Mouse (Mus musculus) liver, embryonic 14.5 days (tissue): ENCODE results near the gene Tacr2. TPM values are rescaled to one million over a fixed set of nuclear protein-coding genes. Genes with fewer than 3 reads are reported as not detected.

Experiments
- ATAC-seq: fragments of 200-750 bp; cut with Nextera tagmentation; 2 replicates; pipeline ENCODE4 v1.8.0; 2017; ENCODE audit warnings: moderate number of reproducible peaks, mild to moderate bottlenecking, moderate library complexity; ENCODE audit not compliant: insufficient read depth
- DNase-seq, 3 experiments: peaks; one replicate each; pipeline ENCODE4 v3.0.0-alpha.2; 2012 to 2013; ENCODE audit warnings: low read depth in 3 of 3, low spot score in 3 of 3
- H3K27ac ChIP-seq: fragments of 300-500 bp; sonication (generic); 2 replicates; pipeline ENCODE4 v1.5.1; 2014; ENCODE audit warnings: moderate library complexity, mild to moderate bottlenecking, control low read depth, inconsistent platforms
- H3K27me3 ChIP-seq: fragments of 300-500 bp; sonication (generic); 2 replicates; pipeline ENCODE4 v1.6.1; 2014; ENCODE audit warnings: mild to moderate bottlenecking, low read length, moderate library complexity; ENCODE audit not compliant: control insufficient read depth, insufficient read depth
- H3K36me3 ChIP-seq: fragments of 300-500 bp; sonication (generic); replicated peaks from 2 replicates; pipeline ENCODE4 v1.6.1; 2014; ENCODE audit warnings: low read depth; ENCODE audit not compliant: control insufficient read depth, insufficient read depth
- H3K4me1 ChIP-seq, 2 experiments: fragments of 200-500 bp in 1 of 2; fragments of 300-500 bp in 1 of 2; sonication (generic) in 1 of 2; replicated peaks; 2 replicates each; pipeline ENCODE4 v1.6.1; 2012 to 2014; ENCODE audit warnings: antibody characterized with exemption in 1 of 2, inconsistent platforms in 1 of 2, low read length in 1 of 2; ENCODE audit not compliant: control insufficient read depth in 2 of 2, insufficient read depth in 2 of 2
- H3K4me2 ChIP-seq: fragments of 300-500 bp; sonication (generic); 2 replicates; pipeline ENCODE4 v1.6.1; 2014; ENCODE audit warnings: low read depth, mild to moderate bottlenecking, control low read depth, moderate library complexity
- H3K4me3 ChIP-seq, 2 experiments: fragments of 200-500 bp in 1 of 2; fragments of 300-500 bp in 1 of 2; sonication (generic) in 1 of 2; 2 replicates each; pipeline ENCODE4 v1.5.1; 2012 to 2014; ENCODE audit warnings: low read depth in 2 of 2, low read length in 2 of 2, mild to moderate bottlenecking in 2 of 2, control low read depth in 1 of 2, inconsistent platforms in 1 of 2, moderate library complexity in 1 of 2; ENCODE audit not compliant: insufficient read depth in 1 of 2
- H3K9ac ChIP-seq: fragments of 300-500 bp; sonication (generic); replicated peaks from 2 replicates; pipeline ENCODE4 v1.6.1; 2014; ENCODE audit warnings: mild to moderate bottlenecking, control low read depth, moderate library complexity
- H3K9me3 ChIP-seq: fragments of 300-500 bp; sonication (generic); 2 replicates; pipeline ENCODE4 v1.6.1; 2016; ENCODE audit warnings: low read length, mixed read lengths; ENCODE audit not compliant: control insufficient read depth
- CTCF ChIP-seq: IDR thresholded peaks from 2 replicates; pipeline ENCODE4 v1.5.1; 2016; ENCODE audit warnings: antibody characterized with exemption, low read depth, control low read depth
- EP300 ChIP-seq: IDR thresholded peaks from 2 replicates; pipeline ENCODE4 v1.6.1; 2016; ENCODE audit warnings: antibody characterized with exemption, low read depth
- WGBS: fragments of 180-500 bp; shearing (Covaris S2); extraction: QIAGEN DNeasy Blood & Tissue Kit; methylation state at CpG from one replicate; pipeline ENCODE4 v1.1.7; 2014; ENCODE audit not compliant: insufficient replicate concordance; 5-methylcytosine and 5-hydroxymethylcytosine counted together
- polyA plus RNA-seq, 2 experiments: library from polyadenylated mRNA; depleted of rRNA in 1 of 2; stranded (reverse) in 1 of 2; unstranded in 1 of 2; fragments of >200 nt; fragmentation: Nextera tagmentation in 1 of 2; extraction: Ambion mirVana in 1 of 2; gene quantifications; 2 replicates each; pipeline versions ENCODE4 v1.2.1 to v1.2.3; 2012 to 2014

The Tacr2 gene
- polyA plus RNA-seq, 2 experiments: not detected

- 16% methylated on average over 8 of the region's 8 CpGs for WGBS
- H3K27me3 ChIP-seq: no peaks in the 10 kb centered on the region
- H3K27ac ChIP-seq: peak overlapping the region; percentile 83
- H3K4me1 ChIP-seq: peaks cover 37 to 56% of the 10 kb centered on the region in 2 experiments
- peak; percentile 63 for ATAC-seq
- peak overlapping the region; percentile 40 to 49 for H3K4me3 ChIP-seq
- H3K36me3 ChIP-seq: no peaks in the 10 kb centered on the region
- H3K9me3 ChIP-seq: no peaks in the 10 kb centered on the region
- peak in 1 of 3 experiments; percentile 24 for DNase-seq
- TF ChIP-seq CTCF (no peak), EP300 (no peak)
- peak overlapping the region; percentile 59 for H3K9ac ChIP-seq
- H3K4me2 ChIP-seq: peak overlapping the region; percentile 68
Measured at GRCm38 (mm10) chr10:62215633-62216032, 36.6 kb upstream of the Tacr2 start.

GRCm38 (mm10) chr10:62216595-62216994 is 35.6 kb upstream of the Tacr2 start:
- Histone ChIP-seq H3K9ac (peak overlapping the region; percentile 59), H3K27me3 (no peaks in the 10 kb centered on the region), H3K36me3 (no peaks in the 10 kb centered on the region), H3K4me3 (peak overlapping the region in 1 of 2 experiments; percentile 40; a peak in 1 of 4 replicates), H3K27ac (peak overlapping the region; percentile 83), H3K4me2 (peak overlapping the region; percentile 68), H3K4me1 (peaks cover 42 to 65% of the 10 kb centered on the region in 2 experiments), H3K9me3 (no peaks in the 10 kb centered on the region)
- TF ChIP-seq CTCF: 0 out of 2 replicates have a peak, but pooled peaks have one; percentile 13
- peak; percentile 86 for TF ChIP-seq EP300
- DNase-seq: peak; percentile 62 to 71 (median 68)
- WGBS: 13% methylated on average over 5 of the region's 5 CpGs
- ATAC-seq: peak; percentile 74

GRCm38 (mm10) chr10:62217196-62217595 is 35.0 kb upstream of the Tacr2 start:
- no peak for ATAC-seq
- 27% methylated on average over 8 of the region's 8 CpGs for WGBS
- Histone ChIP-seq H3K4me2 (peak overlapping the region; percentile 68), H3K4me1 (peaks cover 47 to 70% of the 10 kb centered on the region in 2 experiments), H3K9ac (peak overlapping the region; percentile 43), H3K36me3 (no peaks in the 10 kb centered on the region), H3K27ac (peak overlapping the region; percentile 83), H3K4me3 (no peak overlapping the region), H3K9me3 (no peaks in the 10 kb centered on the region), H3K27me3 (no peaks in the 10 kb centered on the region)
- no peak for DNase-seq
- no peak for TF ChIP-seq CTCF
- no peak for TF ChIP-seq EP300

GRCm38 (mm10) chr10:62218044-62218788 is 34.0 kb upstream of the Tacr2 start:
- Histone ChIP-seq H3K27ac (no peak overlapping the region), H3K9ac (no peak overlapping the region), H3K4me1 (peaks cover 47 to 64% of the 10 kb centered on the region in 2 experiments), H3K4me3 (no peak overlapping the region), H3K9me3 (no peaks in the 10 kb centered on the region), H3K36me3 (no peaks in the 10 kb centered on the region), H3K4me2 (no peak overlapping the region; the same call in 1 of the 2 replicates), H3K27me3 (no peaks in the 10 kb centered on the region)
- DNase-seq (peak in 1 of 3 experiments; percentile 19), ATAC-seq (no peak)
- TF ChIP-seq EP300 (no peak), CTCF (no peak)
- WGBS: 56% methylated on average over 19 of the region's 19 CpGs

DNA sequence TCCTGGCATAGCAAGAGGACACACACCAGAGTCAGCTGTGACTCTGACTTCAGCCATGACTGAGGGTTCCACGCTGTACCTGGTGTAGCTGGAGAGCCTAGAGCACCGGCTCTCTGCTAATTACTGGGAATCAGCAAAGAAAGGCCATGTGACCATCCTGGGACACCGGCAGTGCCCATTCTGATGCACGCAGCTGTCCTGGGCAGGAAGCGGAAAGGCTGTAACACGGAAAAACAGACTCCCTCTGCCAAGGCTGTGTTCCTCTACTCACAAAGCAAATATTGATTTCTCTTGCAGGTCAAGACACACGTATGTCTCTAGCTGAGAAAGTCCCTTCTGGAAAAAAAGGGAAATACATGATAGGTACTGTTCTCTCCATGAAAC is 33.5 kb upstream of the Tacr2 start:
- WGBS: 79% methylated on average over 7 of the region's 7 CpGs
- DNase-seq (no peak), ATAC-seq (no peak)
- no peak overlapping the region for H3K4me2 ChIP-seq
- H3K4me3 ChIP-seq: no peak overlapping the region
- H3K27me3 ChIP-seq: no peaks in the 10 kb centered on the region
- TF ChIP-seq EP300 (no peak), CTCF (no peak)
- no peak overlapping the region for H3K27ac ChIP-seq
- H3K9me3 ChIP-seq: no peaks in the 10 kb centered on the region
- peaks cover 45 to 58% of the 10 kb centered on the region in 2 experiments for H3K4me1 ChIP-seq
- no peak overlapping the region for H3K9ac ChIP-seq
- H3K36me3 ChIP-seq: no peaks in the 10 kb centered on the region
